Mouse (Mus musculus): ENCODE data around the gene Calml4.
A peak's percentile ranks its signal among the peaks of the same experiment; 100 is the strongest.
"Not testable (repeated sequence)": the region's sequence is repeated elsewhere in the genome, so short reads cannot be mapped to it uniquely, and the experiment has no call there.

The Calml4 gene

GRCm38 (mm10) chr9:62857719-62858261 lies at the start of gene Calml4:
Calml4 (plus strand) TSS chr9:62858080.
- DNase-seq (ENCODE audit: low spot score) = no peak

- DNase-seq (ENCODE audit: low spot score) = no peak
Observed at GRCm38 (mm10) chr9:62810095-62810494, 47.8 kb upstream of the Calml4 start.

GRCm38 (mm10) chr9:62810543-62811515 lies 47.1 kb upstream of the Calml4 start:
- peak; percentile 52 for DNase-seq (ENCODE audit: low spot score)

- peak; percentile 93 for DNase-seq (ENCODE audit: low spot score)
Observed at GRCm38 (mm10) chr9:62811516-62812121, 46.3 kb upstream of the Calml4 start, which contains the start of gene Fem1b. Fem1b (minus strand) TSS chr9:62811934.

- DNase-seq (ENCODE audit: low spot score) = no peak
Observed at GRCm38 (mm10) chr9:62812216-62813049, 45.4 kb upstream of the Calml4 start.

- no peak for DNase-seq (ENCODE audit: low spot score)
Observed at GRCm38 (mm10) chr9:62814751-62815150, 43.1 kb upstream of the Calml4 start.

GRCm38 (mm10) chr9:62816323-62817098 lies 41.4 kb upstream of the Calml4 start:
- no peak for DNase-seq (ENCODE audit: low spot score)

GRCm38 (mm10) chr9:62817099-62817571 lies 40.7 kb upstream of the Calml4 start:
- no peak for DNase-seq (ENCODE audit: low spot score)

- no peak for DNase-seq (ENCODE audit: low spot score)
Observed at GRCm38 (mm10) chr9:62817828-62818614, 39.9 kb upstream of the Calml4 start.

- no peak for DNase-seq (ENCODE audit: low spot score)
Observed at GRCm38 (mm10) chr9:62819494-62819893, 38.4 kb upstream of the Calml4 start.

GRCm38 (mm10) chr9:62819910-62820309 lies 38.0 kb upstream of the Calml4 start:
- DNase-seq (ENCODE audit: low spot score) = not testable (repeated sequence)

- DNase-seq (ENCODE audit: low spot score) = no peak
Observed at GRCm38 (mm10) chr9:62820829-62821228, 37.1 kb upstream of the Calml4 start.

GRCm38 (mm10) chr9:62821811-62822210 lies 36.1 kb upstream of the Calml4 start:
- no peak for DNase-seq (ENCODE audit: low spot score)

GRCm38 (mm10) chr9:62825791-62826393 lies 32.0 kb upstream of the Calml4 start:
- DNase-seq (ENCODE audit: low spot score) = peak; percentile 39

GRCm38 (mm10) chr9:62826456-62826855 lies 31.4 kb upstream of the Calml4 start:
- no peak for DNase-seq (ENCODE audit: low spot score)

- DNase-seq (ENCODE audit: low spot score) = peak; percentile 24
Observed at GRCm38 (mm10) chr9:62827939-62828652, 29.8 kb upstream of the Calml4 start.

- DNase-seq (ENCODE audit: low spot score) = peak; percentile 85
Observed at GRCm38 (mm10) chr9:62828662-62829086, 29.2 kb upstream of the Calml4 start.

- no peak for DNase-seq (ENCODE audit: low spot score)
Observed at GRCm38 (mm10) chr9:62829877-62830276, 28.0 kb upstream of the Calml4 start.

GRCm38 (mm10) chr9:62834906-62835305 lies 23.0 kb upstream of the Calml4 start:
- DNase-seq (ENCODE audit: low spot score) = no peak

All from T-cell, adult 2 months (primary cell).